Mouse (Mus musculus): ENCODE results near the gene Kcnab1.

GRCm38 (mm10) chr3:65365921-65366710 is 256.9 kb downstream of the Kcnab1 start:
- TF ChIP-seq CTCF (IDR thresholded peaks at IDR 0.05): no peak
- TF ChIP-seq EP300 (IDR thresholded peaks at IDR 0.05): no peak
